ENCODE assay signal across 11 mouse cellular contexts in the genomic region with DNA sequence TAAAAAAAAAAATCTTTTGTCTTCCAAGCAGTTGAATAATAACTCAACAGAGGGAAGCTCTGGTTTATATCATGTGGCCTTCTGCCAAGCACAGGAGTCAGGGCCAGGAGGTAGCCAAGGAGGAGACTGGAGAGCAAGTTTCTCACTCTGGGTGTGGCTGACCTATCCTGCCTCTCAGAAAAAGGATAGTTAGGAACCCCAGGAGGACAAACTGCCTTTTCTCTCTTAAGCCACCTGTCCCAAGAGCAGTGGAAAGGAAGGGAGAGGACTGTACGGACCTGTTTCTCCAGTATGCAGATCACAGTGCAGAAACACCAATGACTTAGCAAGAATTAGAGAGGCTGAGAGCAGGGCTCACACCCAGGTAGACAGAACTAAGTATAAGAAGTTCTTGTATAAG. TPM values are rescaled to one million over a fixed set of nuclear protein-coding genes. Genes with fewer than 3 reads are reported as not detected.
DNase-seq lines count a peak whose midpoint lies in the region; ATAC-seq lines count a peak whose summit lies in the region.
"Had no signal": no experiment of that assay in that cellular context is flagged by ENCODE, and none has a peak within 500 bp of the region (broad histone marks: within the 10 kb centered on the region; RNA-seq: fewer than 3 reads in every experiment).

No protein-coding gene starts in this region.

- no peaks in the 10 kb centered on the region for H3K9me3 ChIP-seq in intestine, embryonic 16.5 days (ENCODE audit: control insufficient read depth, low read length)
- H3K9me3 ChIP-seq in limb, embryonic 15.5 days = no peaks in the 10 kb centered on the region
- no peaks in the 10 kb centered on the region for H3K9me3 ChIP-seq in hindbrain, embryonic 10.5 days
- H3K9me3 ChIP-seq in hindbrain, embryonic 14.5 days (ENCODE audit: control insufficient read depth, low read length) = no peaks in the 10 kb centered on the region
- H3K9me3 ChIP-seq: embryonic facial prominence, embryonic 13.5 days; limb, embryonic 13.5 days; midbrain, embryonic 15.5 days had no signal

- peak; percentile 85 for ATAC-seq in intestine, embryonic 16.5 days
- ATAC-seq in limb, embryonic 15.5 days (ENCODE audit: insufficient number of reproducible peaks, low FRiP score, low TSS enrichment, low read depth) = peak; percentile 32; the same call in 1 of the 2 replicates
- ATAC-seq in hindbrain, embryonic 14.5 days (ENCODE audit: low FRiP score) = no peak
- ATAC-seq: midbrain, embryonic 15.5 days had no signal

- peaks cover 22% of the 10 kb centered on the region for H3K4me1 ChIP-seq in intestine, embryonic 16.5 days (ENCODE audit: control insufficient read depth, insufficient read depth, low read length)
- H3K4me1 ChIP-seq in limb, embryonic 15.5 days = peaks cover 20% of the 10 kb centered on the region
- peaks cover 10% of the 10 kb centered on the region; the same call in 1 of the 2 replicates for H3K4me1 ChIP-seq in hindbrain, embryonic 10.5 days (replicated peaks)
- no peaks in the 10 kb centered on the region for H3K4me1 ChIP-seq in hindbrain, embryonic 14.5 days (replicated peaks; ENCODE audit: control insufficient read depth, insufficient read depth, low read length)
- H3K4me1 ChIP-seq: midbrain, embryonic 15.5 days had no signal

- DNase-seq in adrenal gland, adult 2 months = peak; percentile 84
- no peak for DNase-seq in adrenal gland, adult 18-20 months (ENCODE audit: low spot score in 2 of 2)
- peak; percentile 95 for DNase-seq in R1 (ENCODE audit: low read depth, low spot score)
- no peak for DNase-seq in hindbrain, embryonic 10.5 days (ENCODE audit: low spot score)
- DNase-seq in hindbrain, embryonic 14.5 days (ENCODE audit: low spot score) = no peak
- no peak for DNase-seq in embryo, embryonic 10.5 days (ENCODE audit: low spot score)

- no peak overlapping the region for H3K4me3 ChIP-seq in intestine, embryonic 16.5 days (ENCODE audit: low read length)
- no peak overlapping the region for H3K4me3 ChIP-seq in limb, embryonic 15.5 days
- no peak overlapping the region for H3K4me3 ChIP-seq in hindbrain, embryonic 10.5 days
- H3K4me3 ChIP-seq in hindbrain, embryonic 14.5 days (replicated peaks; ENCODE audit: low read length) = no peak overlapping the region
- H3K4me3 ChIP-seq: embryonic facial prominence, embryonic 13.5 days; limb, embryonic 13.5 days; midbrain, embryonic 15.5 days had no signal

- H3K4me2 ChIP-seq in intestine, embryonic 16.5 days (ENCODE audit: low read depth, low read length) = no peak overlapping the region
- no peak overlapping the region for H3K4me2 ChIP-seq in limb, embryonic 15.5 days
- H3K4me2 ChIP-seq in hindbrain, embryonic 14.5 days (replicated peaks) = no peak overlapping the region
- H3K4me2 ChIP-seq: embryonic facial prominence, embryonic 13.5 days; limb, embryonic 13.5 days; midbrain, embryonic 15.5 days had no signal

- peaks cover 3% of the 10 kb centered on the region; the same call in 1 of the 2 replicates for H3K36me3 ChIP-seq in intestine, embryonic 16.5 days (ENCODE audit: control insufficient read depth, insufficient read depth, low read length)
- H3K36me3 ChIP-seq in limb, embryonic 15.5 days = peaks cover 77% of the 10 kb centered on the region
- peaks cover 79% of the 10 kb centered on the region for H3K36me3 ChIP-seq in hindbrain, embryonic 10.5 days
- no peaks in the 10 kb centered on the region; the same call in 1 of the 2 replicates for H3K36me3 ChIP-seq in hindbrain, embryonic 14.5 days (replicated peaks; ENCODE audit: control insufficient read depth, insufficient read depth)
- H3K36me3 ChIP-seq: midbrain, embryonic 15.5 days had no signal

- H3K27me3 ChIP-seq in intestine, embryonic 16.5 days (replicated peaks; ENCODE audit: control insufficient read depth, insufficient read depth, low read length) = no peaks in the 10 kb centered on the region
- no peaks in the 10 kb centered on the region for H3K27me3 ChIP-seq in limb, embryonic 15.5 days
- no peaks in the 10 kb centered on the region for H3K27me3 ChIP-seq in hindbrain, embryonic 10.5 days (ENCODE audit: insufficient read depth, poor library complexity, severe bottlenecking)
- no peaks in the 10 kb centered on the region for H3K27me3 ChIP-seq in hindbrain, embryonic 14.5 days (ENCODE audit: control insufficient read depth, insufficient read depth, low read length)
- H3K27me3 ChIP-seq: embryonic facial prominence, embryonic 13.5 days; limb, embryonic 13.5 days; midbrain, embryonic 15.5 days had no signal

- H3K27ac ChIP-seq in intestine, embryonic 16.5 days (ENCODE audit: low read length) = peak overlapping the region; percentile 7; the same call in 1 of the 2 replicates
- H3K27ac ChIP-seq in limb, embryonic 15.5 days = peak overlapping the region; percentile 6; the same call in 1 of the 2 replicates
- no peak overlapping the region for H3K27ac ChIP-seq in hindbrain, embryonic 10.5 days
- no peak overlapping the region for H3K27ac ChIP-seq in hindbrain, embryonic 14.5 days
- H3K27ac ChIP-seq: limb, embryonic 13.5 days; midbrain, embryonic 15.5 days had no signal

- 38% methylated on average over 1 of the region's 1 CpGs for WGBS in intestine, embryonic 16.5 days
- 52% methylated on average over 1 of the region's 1 CpGs for WGBS in limb, embryonic 15.5 days
- 89% methylated on average over 1 of the region's 1 CpGs for WGBS in hindbrain, embryonic 10.5 days
- 86% methylated on average over 1 of the region's 1 CpGs for WGBS in hindbrain, embryonic 14.5 days

- H3K9ac ChIP-seq in intestine, embryonic 16.5 days (ENCODE audit: low read depth, low read length) = no peak overlapping the region
- no peak overlapping the region for H3K9ac ChIP-seq in limb, embryonic 15.5 days
- no peak overlapping the region for H3K9ac ChIP-seq in hindbrain, embryonic 14.5 days
- H3K9ac ChIP-seq: embryonic facial prominence, embryonic 13.5 days; limb, embryonic 13.5 days; midbrain, embryonic 15.5 days had no signal

RNA-seq across cellular contexts. Expression of a gene that starts 57.3 kb away (rescaled TPM):
- 100 to 1,000 TPM; 237 to 336 TPM for total RNA-seq in adrenal gland, adult 2 months (2021)
- 246 and 342 TPM in 2 replicates for polyA plus RNA-seq in adrenal gland, adult 2 months (2012; rRNA removed)
- 100 to 1,000 TPM; 234 to 351 TPM for total RNA-seq in adrenal gland, adult 18-20 months (2021)
- polyA plus RNA-seq in intestine, embryonic 16.5 days (2015; fragmentation: Nextera tagmentation; extraction: Ambion mirVana) = 46.0 and 48.4 TPM in 2 replicates
- polyA plus RNA-seq in limb, embryonic 15.5 days (2015; fragmentation: Nextera tagmentation; extraction: Ambion mirVana) = 143 and 150 TPM in 2 replicates
- 63.4 and 63.8 TPM in 2 replicates for polyA plus RNA-seq in hindbrain, embryonic 10.5 days (2016; fragmentation: Nextera tagmentation; extraction: Ambion mirVana)
- 68.6 and 69.9 TPM in 2 replicates for polyA plus RNA-seq in hindbrain, embryonic 14.5 days (2014; fragmentation: Nextera tagmentation; extraction: Ambion mirVana)

Comparison
In these comparisons a context has a peak if more than half of its experiments do, and no peak if none do; other contexts are left out.
1. DNase-seq: peak in adrenal gland, adult 2 months (single experiment) and R1 (single experiment); none in adrenal gland, adult 18-20 months (0 of 2), hindbrain, embryonic 10.5 days (single experiment), hindbrain, embryonic 14.5 days (single experiment) and embryo, embryonic 10.5 days (single experiment).
2. H3K27ac ChIP-seq: peak in intestine, embryonic 16.5 days (single experiment) and limb, embryonic 15.5 days (single experiment); none in hindbrain, embryonic 10.5 days (single experiment) and hindbrain, embryonic 14.5 days (single experiment).